Mouse (Mus musculus) CD4-positive, CD25-positive, alpha-beta regulatory T cell, adult 2 months (primary cell): ENCODE data around the gene Apbb1.

Experiments used
- DNase-seq: peaks from one replicate; pipeline ENCODE4 v3.0.0-alpha.2; 2012; ENCODE audit warnings: low read depth, low spot score

Apbb1 gene

DNA sequence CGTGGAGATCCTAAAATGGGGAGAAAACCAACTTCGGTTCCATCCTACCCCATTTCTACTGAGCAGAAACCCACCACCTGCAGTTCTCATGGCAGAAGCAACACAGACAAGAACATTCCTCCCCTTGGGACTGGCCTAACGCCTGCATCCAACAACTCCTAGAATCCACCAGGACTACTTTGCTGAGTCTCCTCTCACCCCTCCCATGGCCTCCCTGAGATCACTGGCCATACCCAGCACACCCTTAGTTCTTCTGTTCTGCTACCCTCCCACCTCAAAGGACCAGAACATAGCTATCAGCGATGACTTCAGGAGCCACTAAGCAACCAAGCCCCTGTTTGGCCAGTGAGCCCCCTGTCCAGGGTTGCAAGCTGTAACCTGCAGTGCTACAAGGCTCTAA, 10.7 kb downstream of the Apbb1 start:
- DNase-seq, result no peak

DNA sequence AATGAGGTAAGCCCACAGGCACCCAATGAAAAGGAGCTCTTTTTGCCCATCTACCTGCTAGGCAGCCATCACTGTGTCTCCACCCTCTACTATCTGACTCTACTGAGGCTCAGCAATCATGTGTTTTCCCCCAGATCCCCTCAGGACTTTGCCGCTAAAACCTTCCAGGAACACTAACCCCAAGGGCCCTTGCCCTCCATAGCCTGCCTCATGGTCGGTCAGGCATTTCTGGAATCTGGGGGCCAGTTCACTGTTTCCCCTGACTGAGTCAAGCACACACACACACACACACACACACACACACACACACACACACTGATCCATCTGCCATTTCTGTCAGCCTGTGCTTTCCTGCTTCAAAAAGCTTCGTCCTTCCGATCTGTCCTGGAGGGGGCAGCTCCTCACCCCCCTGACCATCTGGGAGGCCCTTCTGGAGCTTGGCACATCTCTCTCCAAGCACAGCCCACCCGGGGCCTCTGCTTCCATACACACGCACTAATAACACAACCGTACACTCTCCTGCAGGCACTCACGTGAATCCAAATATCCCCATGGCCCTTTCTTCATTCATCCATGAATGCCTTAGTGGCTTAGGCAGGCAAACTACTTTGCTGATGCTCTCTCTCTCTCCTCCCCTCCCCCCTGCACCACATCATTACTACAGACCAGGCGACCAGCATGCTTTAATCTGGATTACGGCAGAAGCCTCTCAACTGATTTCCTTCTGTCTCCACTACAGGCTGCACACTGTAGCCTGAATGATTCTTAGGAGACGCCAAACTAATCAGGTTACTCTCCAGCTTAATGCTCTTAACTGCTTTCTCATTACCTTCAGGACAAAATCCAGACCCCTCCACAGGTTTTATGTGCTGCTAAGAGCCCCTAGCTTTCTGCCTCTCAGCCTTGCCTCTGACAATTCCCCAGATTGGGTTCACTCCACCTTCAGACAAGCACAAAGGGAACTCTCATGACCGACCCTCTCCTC, 11.6 kb downstream of the Apbb1 start:
- no peak for DNase-seq

DNA sequence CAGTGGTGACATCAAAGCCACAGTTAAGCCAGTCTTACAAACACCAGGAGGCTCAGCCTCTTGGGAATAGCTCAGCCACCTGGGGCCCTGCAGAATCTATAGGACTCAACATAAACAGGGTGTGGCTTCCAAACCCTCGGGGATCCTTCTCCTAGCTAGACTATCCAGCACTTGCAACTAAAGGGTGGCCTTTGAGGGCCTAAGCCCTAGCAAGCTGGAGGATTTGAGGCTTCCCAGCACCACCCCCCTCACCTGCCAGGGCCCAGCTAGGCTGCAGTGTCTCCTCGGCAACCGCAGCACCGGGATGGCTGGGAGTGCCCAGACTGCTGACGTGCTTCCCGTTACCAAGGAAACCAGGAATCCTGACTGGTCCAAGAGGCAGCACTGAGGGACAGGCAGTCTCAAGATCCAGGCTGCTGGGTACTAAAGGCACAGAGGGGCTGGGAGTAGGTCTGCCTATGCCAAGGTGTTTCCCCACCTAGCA, 12.4 kb downstream of the Apbb1 start:
- no peak for DNase-seq

DNA sequence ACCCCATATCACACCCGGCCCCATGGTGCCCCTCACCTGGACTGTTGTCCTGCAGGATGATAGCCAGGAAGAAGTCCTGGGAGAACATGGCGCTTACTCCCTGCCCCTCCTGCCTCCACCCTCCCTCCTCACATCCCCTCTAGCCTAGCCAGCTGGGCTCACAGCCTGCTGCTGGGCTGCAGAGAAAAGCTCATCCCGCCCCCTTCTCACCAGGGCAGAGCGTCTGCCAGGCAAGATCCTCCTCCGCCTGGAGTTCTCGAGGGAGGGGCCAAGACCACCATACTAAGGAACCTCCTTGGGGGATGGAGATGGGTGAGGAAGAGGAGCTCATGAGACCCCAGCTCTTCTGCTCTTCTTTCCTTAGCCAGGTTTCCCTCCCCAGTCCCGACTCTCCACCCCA, 12.9 kb downstream of the Apbb1 start:
- DNase-seq, result no peak

DNA sequence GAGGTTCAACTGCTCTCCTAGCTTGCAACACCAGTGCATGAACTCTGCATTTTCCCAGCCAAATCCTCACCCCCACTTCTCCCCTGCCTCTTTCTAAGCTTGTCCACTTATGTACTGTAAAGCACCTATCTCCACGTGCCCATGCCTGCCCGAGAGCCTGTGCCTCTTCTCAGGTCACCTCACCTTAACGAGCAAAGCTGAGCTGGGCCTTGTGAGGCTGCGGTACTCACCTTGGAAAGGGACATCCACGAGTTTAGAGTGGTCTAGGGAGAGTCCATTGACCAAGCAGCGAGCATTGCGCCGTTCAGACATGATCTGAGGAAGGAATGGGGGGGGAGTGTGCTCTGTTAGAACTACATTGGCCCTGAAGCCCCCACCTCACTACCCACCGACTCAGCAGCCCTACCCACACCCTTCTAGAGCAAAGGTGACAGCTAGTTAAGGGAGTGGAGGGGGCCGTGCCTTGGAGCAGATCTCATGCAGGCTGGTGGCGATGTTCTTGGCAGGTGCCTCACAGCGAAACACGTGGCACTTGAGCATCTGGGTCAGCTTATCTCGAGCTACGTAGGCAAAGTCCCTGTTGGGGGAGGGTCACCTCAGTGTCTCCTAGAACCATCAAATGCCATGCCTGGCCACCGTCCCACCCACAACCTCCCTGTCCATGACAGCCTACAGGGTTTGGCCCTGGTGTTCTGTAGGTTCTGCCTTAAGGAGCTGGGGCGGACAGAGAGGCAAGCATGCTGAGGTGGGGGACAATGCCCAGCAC, 16.2 kb downstream of the Apbb1 start:
- DNase-seq, result no peak

DNA sequence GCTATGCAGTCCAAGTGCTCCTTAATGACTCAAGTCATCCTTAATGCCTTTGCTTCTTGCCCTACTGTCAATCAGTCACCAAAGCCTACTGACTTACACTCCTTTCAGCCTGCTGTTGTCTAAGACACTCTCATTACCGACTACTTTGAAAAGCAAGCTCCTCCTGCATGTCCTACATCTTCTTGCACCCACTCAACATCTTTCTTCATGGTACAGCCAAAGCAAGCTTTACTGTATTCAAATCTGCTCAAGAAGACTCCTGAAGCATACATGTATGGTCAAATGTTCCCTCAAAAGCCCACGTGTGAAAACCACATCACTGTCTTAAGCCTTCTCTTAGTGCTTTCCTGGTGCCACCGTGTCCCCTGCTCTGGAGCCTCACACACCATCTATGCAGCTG, 18.1 kb downstream of the Apbb1 start:
- DNase-seq, result no peak

DNA sequence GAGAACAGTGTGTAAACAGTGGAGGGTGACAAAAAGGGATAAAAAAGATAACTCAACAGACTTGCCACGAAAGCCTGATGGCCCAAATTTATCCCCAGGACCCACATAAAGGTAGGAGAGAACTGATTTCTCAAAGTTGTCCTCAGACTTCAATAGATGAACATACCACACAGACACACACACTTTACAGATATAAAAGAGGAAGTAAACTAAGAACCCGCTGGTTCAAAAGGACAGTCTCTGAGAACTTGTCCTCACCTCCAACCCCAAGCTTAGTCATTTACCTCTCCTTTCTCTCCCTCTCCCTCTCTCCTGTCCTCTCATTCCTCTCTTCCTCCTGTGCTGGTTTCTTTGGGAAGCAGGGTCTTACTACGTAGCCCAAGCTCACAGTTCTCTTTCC, 19.1 kb downstream of the Apbb1 start:
- no peak for DNase-seq

DNA sequence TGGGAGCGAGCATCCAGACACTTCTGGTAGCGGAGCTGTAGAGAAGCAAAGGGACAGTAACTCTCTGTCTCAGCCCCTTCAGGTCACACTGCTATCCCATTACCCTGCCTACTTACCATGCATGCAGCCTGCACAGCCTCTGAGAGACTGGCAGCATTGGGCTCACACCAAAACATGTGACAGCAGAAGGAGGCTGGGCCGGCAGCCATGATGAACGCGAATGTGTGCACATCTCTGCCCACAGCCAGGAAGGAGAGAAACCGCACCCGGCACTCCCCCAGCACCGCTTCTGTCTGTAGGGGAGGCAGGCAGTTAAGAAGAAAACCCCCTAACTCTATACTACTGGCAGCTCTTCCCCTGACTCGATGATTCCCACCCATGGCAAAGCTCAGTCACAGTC, 22.4 kb downstream of the Apbb1 start:
- peak; percentile 36 for DNase-seq

DNA sequence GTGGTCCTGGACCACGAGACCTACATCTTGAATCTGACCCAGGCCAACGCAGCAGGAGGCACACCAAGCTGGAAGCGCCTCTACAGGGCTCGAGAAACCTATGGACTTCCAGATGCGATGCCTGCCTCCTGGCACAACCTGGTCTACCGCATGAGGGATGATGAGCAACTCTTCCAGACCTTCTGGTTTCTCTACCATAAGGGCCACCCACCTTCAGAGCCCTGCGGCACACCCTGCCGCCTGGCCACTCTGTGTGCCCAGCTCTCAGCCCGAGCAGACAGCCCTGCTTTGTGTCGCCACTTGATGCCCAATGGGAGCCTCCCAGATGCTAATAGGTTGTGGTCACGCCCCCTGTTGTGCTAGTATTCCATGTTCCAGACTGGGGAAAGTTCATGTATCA, 23.8 kb downstream of the Apbb1 start:
- DNase-seq, result no peak

DNA sequence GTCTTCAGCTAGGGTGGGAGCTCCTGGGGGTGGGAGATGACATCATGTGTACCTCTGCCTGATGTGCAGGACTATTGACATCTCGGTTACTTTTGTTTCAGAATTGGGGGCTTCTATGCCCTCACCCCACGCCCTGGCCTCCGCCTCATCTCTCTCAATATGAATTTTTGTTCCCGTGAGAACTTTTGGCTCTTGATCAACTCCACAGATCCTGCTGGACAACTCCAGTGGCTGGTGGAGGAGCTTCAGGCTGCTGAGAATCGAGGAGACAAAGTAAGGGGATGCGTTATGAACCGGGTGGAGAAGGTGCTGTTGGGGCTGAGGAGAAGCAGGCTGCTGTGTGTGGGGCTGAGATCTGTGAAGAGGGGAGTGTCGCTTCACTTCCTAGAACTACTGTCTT, 25.0 kb downstream of the Apbb1 start:
- DNase-seq, result no peak

DNA sequence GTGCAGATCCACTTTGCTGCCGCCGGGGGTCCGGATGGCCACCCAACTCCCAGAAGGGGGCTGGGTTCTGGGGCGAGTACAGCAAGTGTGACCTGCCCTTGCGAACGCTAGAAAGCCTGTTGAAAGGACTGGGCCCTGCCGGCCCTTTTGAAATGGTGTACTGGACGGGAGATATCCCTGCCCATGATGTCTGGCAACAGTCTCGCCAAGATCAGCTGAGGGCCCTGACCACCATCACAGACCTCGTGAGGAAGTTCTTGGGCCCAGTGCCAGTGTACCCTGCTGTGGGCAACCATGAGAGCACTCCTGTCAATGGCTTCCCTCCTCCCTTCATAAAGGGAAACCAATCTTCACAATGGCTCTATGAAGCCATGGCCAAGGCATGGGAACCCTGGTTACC, 25.9 kb downstream of the Apbb1 start:
- DNase-seq, result no peak

DNA sequence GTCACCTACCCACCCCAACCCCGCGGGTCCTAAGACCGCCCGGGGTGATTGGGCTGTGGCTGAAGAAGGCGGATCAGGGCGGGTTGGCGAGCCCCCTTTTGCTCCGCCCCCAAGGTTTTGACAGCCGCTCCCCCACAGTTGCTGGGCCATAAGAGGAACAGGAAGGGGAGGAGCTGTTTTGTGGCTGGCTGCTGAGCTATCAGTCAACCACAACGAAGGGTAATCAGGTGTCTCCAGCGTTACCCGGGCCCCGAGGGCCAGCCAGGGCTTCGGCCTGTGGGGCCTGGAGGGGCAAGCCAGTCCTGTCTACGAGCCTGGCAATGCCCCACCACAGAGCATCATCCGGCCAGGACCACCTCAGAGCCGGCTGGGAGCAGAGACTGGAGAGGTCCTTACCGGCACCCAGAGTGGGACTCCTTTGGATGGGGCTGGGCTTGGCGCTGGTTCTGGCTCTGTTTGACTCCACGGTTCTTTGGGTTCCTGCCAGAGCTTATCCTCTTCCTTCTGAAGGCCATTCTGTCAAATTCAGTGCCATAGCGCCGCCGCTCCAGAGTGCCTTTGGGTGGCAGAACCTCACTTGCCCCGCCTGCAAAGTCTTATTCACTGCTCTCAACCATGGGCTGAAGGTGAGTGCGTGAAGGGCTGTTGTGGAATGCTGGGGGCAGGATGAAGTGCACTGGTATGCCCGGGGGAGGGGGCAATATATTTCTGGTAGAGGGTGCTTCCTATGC, 27.1 kb downstream of the Apbb1 start, which contains the start of gene Smpd1:
Gene Smpd1, plus strand, starts transcription at position 149 of the 731 bp plus-strand sequence.
- peak; percentile 91 for DNase-seq

DNA sequence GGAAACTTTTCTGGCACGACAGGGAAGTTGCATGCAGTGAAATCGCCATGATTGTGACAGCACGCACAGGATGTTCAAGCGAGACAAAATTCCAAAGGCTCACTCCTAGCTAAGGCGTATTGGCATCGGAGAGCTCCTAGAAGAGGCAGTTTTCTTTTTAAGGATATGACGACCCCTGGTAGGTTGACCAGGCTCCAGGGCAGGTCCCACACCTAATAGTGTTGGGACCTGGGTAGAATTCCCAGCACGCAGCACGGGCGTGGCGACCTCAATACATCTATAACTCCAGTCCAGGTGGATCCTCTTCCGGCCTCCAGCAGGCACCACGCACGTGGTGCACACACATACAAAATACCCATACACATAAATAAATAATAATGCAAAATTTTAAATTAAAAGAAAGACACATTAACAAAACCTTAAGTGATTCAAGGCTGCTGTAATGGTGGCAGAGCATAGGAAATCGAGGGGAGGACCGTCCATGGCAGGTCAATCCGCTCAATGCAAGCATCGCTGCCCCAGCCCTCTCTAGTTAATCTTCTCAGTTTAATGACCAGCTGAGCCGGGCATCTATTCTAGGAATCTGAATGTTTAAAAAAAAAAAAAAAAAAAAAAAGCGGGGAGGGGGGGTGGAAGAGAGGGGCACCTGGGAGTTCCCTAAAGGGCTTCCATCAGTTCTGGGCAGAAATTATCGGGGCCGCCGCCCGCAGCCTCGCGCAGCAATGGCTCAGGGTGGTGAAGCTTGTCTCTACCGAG, 27.8 kb downstream of the Apbb1 start:
- DNase-seq, result no peak

DNA sequence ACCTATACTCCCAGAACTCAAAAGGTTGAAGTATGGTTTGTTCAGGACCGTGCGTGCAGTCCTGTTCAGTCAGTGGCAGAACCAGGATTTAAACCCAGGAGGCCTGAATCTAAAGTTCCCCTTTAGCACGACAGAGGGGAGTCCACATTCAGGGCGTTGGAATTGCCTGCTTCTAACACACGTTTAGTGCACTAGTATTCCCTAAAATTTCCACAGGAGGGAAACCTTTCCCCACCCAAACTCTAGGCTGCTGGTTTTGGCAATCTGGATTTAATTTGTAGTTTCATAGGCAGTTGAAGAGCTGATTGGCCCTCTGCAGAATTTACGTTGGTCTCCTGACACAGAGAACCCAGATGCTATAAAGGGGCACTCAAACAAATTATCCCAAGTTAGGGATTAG, 32.4 kb downstream of the Apbb1 start:
- DNase-seq, result no peak

DNA sequence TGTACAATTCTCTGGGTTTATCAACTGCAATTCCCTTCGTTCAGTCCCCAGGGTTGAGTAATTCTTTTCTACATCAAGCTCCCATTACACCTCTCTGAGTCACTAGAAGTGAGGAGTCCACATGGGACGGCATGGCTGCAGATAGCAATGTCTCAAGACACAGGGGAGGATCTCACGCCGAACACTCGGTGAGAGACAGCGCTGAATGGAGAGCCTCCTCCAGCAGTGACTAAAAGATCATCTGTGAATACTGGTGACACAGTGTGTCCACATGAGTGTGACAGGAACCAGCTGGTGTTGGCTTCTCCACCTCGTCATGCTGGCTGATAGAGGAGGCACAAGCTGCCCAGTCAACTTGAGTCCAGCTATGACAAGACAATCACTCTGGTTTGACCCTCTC, 33.5 kb downstream of the Apbb1 start:
- no peak for DNase-seq

DNA sequence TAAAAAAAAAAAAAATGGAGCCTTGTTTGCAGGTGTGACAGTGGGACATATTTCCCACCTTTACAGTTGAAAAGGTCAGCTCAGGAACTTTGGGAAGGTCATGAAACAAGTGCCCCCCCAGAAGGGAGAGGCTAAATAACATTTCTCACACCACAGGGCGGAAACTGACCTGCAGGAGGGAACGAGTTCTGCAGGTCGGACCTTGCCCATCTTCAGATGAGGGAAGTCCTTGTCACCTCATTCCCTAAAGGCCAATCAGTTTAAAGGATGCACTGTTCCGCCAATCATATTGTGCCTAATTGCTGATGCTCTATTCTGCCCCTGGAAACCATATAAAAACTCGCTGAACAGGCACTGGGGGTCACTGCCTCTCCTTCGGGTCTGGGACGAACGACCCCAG, 35.5 kb downstream of the Apbb1 start:
- DNase-seq, result no peak

DNA sequence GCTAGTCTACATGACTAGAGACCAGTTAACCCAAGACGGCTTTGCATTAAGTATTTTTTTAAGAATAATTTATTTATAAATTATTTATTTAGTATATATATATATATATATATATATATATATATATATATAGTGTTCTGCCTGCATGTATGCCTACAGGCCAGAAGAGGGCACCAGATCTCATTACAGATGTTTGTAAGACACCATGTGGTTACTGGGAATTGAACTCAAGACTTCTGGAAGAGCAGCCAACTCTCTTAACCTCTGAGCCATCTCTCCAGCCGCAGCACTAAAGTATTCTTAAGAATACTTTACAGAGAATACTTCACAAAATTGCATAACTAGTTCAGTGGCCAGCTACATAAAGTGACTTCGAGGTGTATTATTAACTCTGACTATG, 47.3 kb downstream of the Apbb1 start:
- peak; percentile 38 for DNase-seq

DNA sequence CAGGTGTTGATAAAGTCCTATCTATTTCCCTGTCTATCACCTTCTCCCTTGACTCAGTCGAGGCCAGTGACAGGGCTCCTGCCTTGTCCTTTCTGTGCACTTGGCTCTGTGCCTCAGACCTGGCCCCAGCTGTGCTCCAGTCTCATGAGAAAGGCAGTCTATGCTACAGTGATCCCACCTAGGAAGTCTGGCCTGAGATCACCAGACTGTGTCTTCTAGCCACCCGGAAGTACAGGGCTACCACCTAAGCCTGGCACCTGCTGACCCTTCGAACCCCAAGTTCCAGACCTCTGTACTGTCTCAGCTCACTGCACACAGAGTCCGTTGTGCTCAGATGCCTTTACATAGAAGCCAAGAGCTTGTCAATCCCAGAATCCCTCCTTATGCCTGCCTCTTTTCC, 53.4 kb downstream of the Apbb1 start:
- DNase-seq, result no peak

DNA sequence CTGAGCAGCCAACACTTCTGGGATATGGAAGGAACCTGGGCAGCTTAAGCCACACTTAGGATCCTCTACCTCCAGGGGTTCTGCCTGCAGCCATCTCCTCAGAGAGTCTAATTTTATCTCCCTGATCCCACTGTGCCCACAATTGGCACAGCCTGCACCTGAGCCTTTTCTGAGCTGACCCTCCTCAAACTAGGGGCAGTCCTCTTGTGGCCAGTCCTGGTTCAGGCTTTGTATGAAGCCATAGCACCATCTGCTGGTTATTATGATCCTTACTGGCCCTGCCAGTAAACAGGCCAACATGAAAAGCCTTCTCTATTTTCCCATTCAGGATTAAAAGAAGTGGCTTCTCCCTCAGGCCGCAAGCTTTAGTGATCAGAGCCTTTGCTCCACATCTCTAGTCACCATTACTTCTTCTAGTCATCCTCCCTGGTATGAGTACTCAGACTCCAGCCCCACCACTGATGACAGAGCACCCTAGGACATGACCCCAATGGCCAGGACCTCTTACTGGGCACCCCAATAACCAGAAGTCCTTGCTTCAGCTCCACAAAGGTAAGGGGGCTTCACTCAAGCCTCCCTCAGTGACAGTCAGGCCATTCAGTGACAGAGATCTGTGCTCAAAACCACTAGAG, 54.0 kb downstream of the Apbb1 start:
- no peak for DNase-seq

DNA sequence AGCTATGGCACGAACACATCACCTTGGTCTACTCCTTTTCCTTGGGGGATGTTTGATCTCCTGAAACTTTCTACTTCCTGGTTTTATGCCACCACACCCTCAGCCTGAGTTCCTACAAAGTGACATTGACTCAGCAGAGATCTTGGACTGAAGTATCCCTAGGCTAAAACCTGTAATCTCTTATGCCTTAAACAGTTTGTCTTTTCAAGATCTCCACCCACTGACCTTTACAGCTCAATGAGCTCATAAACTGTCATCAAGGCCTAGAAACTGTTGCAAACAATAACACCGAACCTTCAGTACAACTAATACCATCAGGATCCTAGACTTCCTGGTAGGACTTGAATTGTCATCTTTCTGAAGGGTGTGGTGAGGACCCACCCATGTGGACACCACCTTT, 57.2 kb downstream of the Apbb1 start:
- no peak for DNase-seq

DNA sequence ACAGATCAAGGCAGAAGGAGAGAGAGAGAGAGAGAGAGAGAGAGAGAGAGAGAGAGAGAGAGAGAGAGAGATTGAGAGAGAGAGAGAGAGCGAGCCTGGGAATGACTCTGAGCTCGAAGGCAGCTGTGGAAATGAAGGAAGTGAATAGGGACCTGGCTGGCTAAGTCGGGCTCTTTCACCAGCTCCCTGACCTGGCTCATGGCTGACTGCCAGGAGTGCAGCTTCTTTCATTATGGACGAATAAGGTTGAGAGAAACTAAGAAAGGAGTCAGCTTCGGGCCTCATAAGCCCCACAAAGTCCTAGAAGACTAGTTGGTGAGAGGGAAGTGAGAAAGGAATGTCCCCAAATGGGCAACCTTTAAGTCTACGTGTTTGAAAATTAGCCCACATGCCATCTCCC, 61.3 kb downstream of the Apbb1 start:
- no peak for DNase-seq
